Mouse (Mus musculus) monocyte, adult 5-6 weeks (primary cell): Measurements from ENCODE around the gene Ttc13. TPM values are rescaled to one million over a fixed set of nuclear protein-coding genes. Genes with fewer than 3 reads are reported as not detected.

Experiments
- ATAC-seq: fragments of 153-309, 156-312 bp; replicated peaks from 2 replicates; pipeline ENCODE4 v1.8.0; 2017; ENCODE audit warnings: mild to moderate bottlenecking; ENCODE audit not compliant: low TSS enrichment, insufficient number of reproducible peaks, severe bottlenecking, poor library complexity, low FRiP score
- total RNA-seq: library from RNA; stranded (forward); fragments of 200-1000, 200-491, 200-594 nt; gene quantifications from 3 replicates; pipeline ENCODE4 v1.2.3, GENCODE M21; 2017

Gene Ttc13
- total RNA-seq, 1 experiment from 2014 or later, result 14.5 TPM

- no peak for ATAC-seq
Measured at GRCm38 (mm10) chr8:124630891-124631290, 90.9 kb downstream of the Ttc13 start.

GRCm38 (mm10) chr8:124630489-124630888, 91.3 kb downstream of the Ttc13 start:
- no peak for ATAC-seq

- no peak for ATAC-seq
Measured at GRCm38 (mm10) chr8:124626251-124626650, 95.5 kb downstream of the Ttc13 start.

Other genes with a start within 250 kb of the Ttc13 start
- gene Cog2, start 201.2 kb downstream of the Ttc13 start, total RNA-seq, result 15.1 to 29.5 TPM (median 22.8 TPM) in 3 replicates
- not detected in 3 replicates for gene Agt, start 152.3 kb downstream of the Ttc13 start, total RNA-seq
- gene Capn9, start 145.9 kb downstream of the Ttc13 start, total RNA-seq, result not detected in 3 replicates
- gene 2310022B05Rik, start 58.6 kb downstream of the Ttc13 start, total RNA-seq, result 1.1 to 3.5 TPM (median 3.2 TPM) in 3 replicates
- 1.0 to 2.9 TPM in 2 of 3 replicates, not detected in the other for gene Arv1, start 156 bp upstream of the Ttc13 start, total RNA-seq
- gene Fam89a, start 29.8 kb upstream of the Ttc13 start, total RNA-seq, result 0.95 to 1.1 TPM in 2 of 3 replicates, not detected in the other
- gene Trim67, start 71.1 kb upstream of the Ttc13 start, total RNA-seq, result not detected in 3 replicates
- gene Gnpat, start 141.1 kb upstream of the Ttc13 start, total RNA-seq, result 37.0 to 58.8 TPM (median 41.2 TPM) in 3 replicates
- gene 2810004N23Rik, start 141.1 kb upstream of the Ttc13 start, total RNA-seq, result 26.0 to 39.2 TPM (median 27.4 TPM) in 3 replicates
- gene Exoc8, start 175.7 kb upstream of the Ttc13 start, total RNA-seq, result 12.3 to 19.4 TPM (median 13.2 TPM) in 3 replicates
- gene Sprtn, start 175.9 kb upstream of the Ttc13 start, total RNA-seq, result 15.5 to 26.7 TPM (median 22.1 TPM) in 3 replicates
- 24.4 to 26.1 TPM (median 24.5 TPM) in 3 replicates for gene Egln1, start 227.3 kb upstream of the Ttc13 start, total RNA-seq